Mouse (Mus musculus) liver, postnatal 0 days (tissue): ENCODE results near the gene Dnah1. TPM values are rescaled to one million over a fixed set of nuclear protein-coding genes. Genes with fewer than 3 reads are reported as not detected.

Source experiments
- ATAC-seq: fragments of 200-750 bp; cut with Nextera tagmentation; 2 replicates; pipeline ENCODE4 v1.8.0; 2017; ENCODE audit warnings: mild to moderate bottlenecking, moderate library complexity
- DNase-seq: peaks from one replicate; pipeline ENCODE4 v3.0.0-alpha.2; 2016
- H3K27ac ChIP-seq: fragments of 300-500 bp; sonication (generic); 2 replicates; pipeline ENCODE4 v1.5.1; 2014; ENCODE audit warnings: antibody characterized with exemption, moderate library complexity, mild to moderate bottlenecking, low read depth
- H3K27me3 ChIP-seq: fragments of 300-500 bp; sonication (generic); 2 replicates; pipeline ENCODE4 v1.6.1; 2014; ENCODE audit warnings: low read length, control low read depth, mixed read lengths; ENCODE audit not compliant: insufficient read depth
- H3K36me3 ChIP-seq: fragments of 300-500 bp; sonication (generic); replicated peaks from 2 replicates; pipeline ENCODE4 v1.6.1; 2014; ENCODE audit warnings: mild to moderate bottlenecking, control low read depth, low read length, moderate library complexity, mixed read lengths; ENCODE audit not compliant: insufficient read depth
- H3K4me1 ChIP-seq: fragments of 300-500 bp; sonication (generic); 2 replicates; pipeline ENCODE4 v1.6.1; 2014; ENCODE audit warnings: antibody characterized with exemption, mild to moderate bottlenecking, control low read depth; ENCODE audit not compliant: insufficient read depth
- H3K4me2 ChIP-seq: fragments of 300-500 bp; sonication (generic); 2 replicates; pipeline ENCODE4 v1.6.1; 2014; ENCODE audit warnings: low read depth, mild to moderate bottlenecking, low read length, moderate library complexity, mixed read lengths
- H3K4me3 ChIP-seq: fragments of 300-500 bp; sonication (generic); 2 replicates; pipeline ENCODE4 v1.5.1; 2014; ENCODE audit warnings: low read depth, low read length
- H3K9ac ChIP-seq: fragments of 300-500 bp; sonication (generic); replicated peaks from 2 replicates; pipeline ENCODE4 v1.6.1; 2014; ENCODE audit warnings: mild to moderate bottlenecking, moderate library complexity
- H3K9me3 ChIP-seq: fragments of 300-500 bp; sonication (generic); 2 replicates; pipeline ENCODE4 v1.6.1; 2016; ENCODE audit warnings: mild to moderate bottlenecking, control low read depth, low read length, mixed read lengths
- CTCF ChIP-seq: sonication (generic); IDR thresholded peaks from 2 replicates; pipeline ENCODE4 v1.5.1; 2016; ENCODE audit warnings: antibody characterized with exemption, low read depth
- EP300 ChIP-seq: IDR thresholded peaks from 2 replicates; pipeline ENCODE4 v1.6.1; 2016; ENCODE audit warnings: antibody characterized with exemption, low read depth, mild to moderate bottlenecking
- WGBS: fragments of 180-500 bp; shearing (Covaris S2); extraction: QIAGEN DNeasy Blood & Tissue Kit; methylation state at CpG from one replicate; pipeline ENCODE4 v1.1.7; 2014; ENCODE audit not compliant: insufficient replicate concordance; 5-methylcytosine and 5-hydroxymethylcytosine counted together
- polyA plus RNA-seq: library from polyadenylated mRNA; unstranded; fragments of >200 nt; fragmentation: Nextera tagmentation; extraction: Ambion mirVana; gene quantifications from 2 replicates; pipeline ENCODE4 v1.2.1, GENCODE M21; 2015

The Dnah1 gene
- polyA plus RNA-seq, 1 experiment from 2014 or later, result 0.05 TPM

DNA sequence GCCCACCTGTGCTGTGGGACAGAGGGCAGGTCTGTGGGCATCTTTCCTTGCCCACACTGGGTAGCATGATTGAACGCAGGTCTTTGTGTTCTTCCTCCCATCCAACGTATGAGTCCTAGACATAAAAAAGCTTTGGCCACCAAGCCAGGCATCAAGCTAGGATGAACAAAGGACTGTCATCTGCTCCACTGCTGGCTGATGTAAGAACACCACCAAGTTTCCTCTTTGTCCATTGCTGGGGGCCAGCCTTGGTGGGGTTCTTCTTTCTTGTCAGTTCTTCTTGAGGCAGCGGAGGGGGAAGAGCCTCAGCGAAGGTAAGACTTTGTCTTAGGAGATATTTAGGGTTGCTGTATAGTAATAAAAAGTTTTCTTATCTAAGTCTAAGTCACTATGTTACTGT is 7.3 kb upstream of the Dnah1 start:
- H3K36me3 ChIP-seq, result no peaks in the 10 kb centered on the region
- no peaks in the 10 kb centered on the region for H3K9me3 ChIP-seq
- ATAC-seq (no peak), DNase-seq (no peak)
- no peak overlapping the region for H3K4me3 ChIP-seq
- H3K27me3 ChIP-seq, result no peaks in the 10 kb centered on the region
- no peak overlapping the region for H3K4me2 ChIP-seq
- no peak overlapping the region for H3K27ac ChIP-seq
- H3K4me1 ChIP-seq, result no peaks in the 10 kb centered on the region
- no peak for TF ChIP-seq CTCF
- TF ChIP-seq EP300, result no peak
- H3K9ac ChIP-seq, result no peak overlapping the region
- 52% methylated on average over 4 of the region's 4 CpGs for WGBS

DNA sequence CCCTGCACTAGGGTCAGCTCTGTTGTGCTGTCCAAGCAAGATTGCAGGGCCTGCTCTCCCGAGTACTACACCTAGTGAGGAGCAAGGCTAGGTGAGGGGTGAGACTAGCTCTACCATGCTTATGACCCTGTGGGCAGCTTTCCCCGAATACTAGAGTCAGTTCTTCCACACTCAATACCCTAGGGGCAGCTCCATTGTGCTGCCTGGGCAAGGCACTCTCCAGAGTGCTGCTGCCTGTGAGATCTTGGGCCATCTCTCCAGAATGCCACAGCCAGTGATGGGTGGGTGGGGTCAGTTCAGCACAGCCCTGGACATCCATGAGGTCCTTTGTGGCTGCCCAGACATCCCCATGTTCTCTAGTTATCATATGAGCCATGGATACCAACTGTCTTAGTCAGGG is 6.0 kb upstream of the Dnah1 start:
- no peak overlapping the region for H3K27ac ChIP-seq
- WGBS, result 44% methylated on average over 2 of the region's 2 CpGs
- DNase-seq (no peak), ATAC-seq (no peak)
- H3K9me3 ChIP-seq, result no peaks in the 10 kb centered on the region
- H3K27me3 ChIP-seq, result no peaks in the 10 kb centered on the region
- H3K4me2 ChIP-seq, result no peak overlapping the region
- H3K4me1 ChIP-seq, result no peaks in the 10 kb centered on the region
- no peak overlapping the region for H3K9ac ChIP-seq
- no peak for TF ChIP-seq EP300
- TF ChIP-seq CTCF, result no peak
- no peak overlapping the region for H3K4me3 ChIP-seq
- H3K36me3 ChIP-seq, result no peaks in the 10 kb centered on the region

- Histone ChIP-seq H3K36me3 (no peaks in the 10 kb centered on the region), H3K27ac (no peak overlapping the region), H3K27me3 (no peaks in the 10 kb centered on the region), H3K9ac (no peak overlapping the region), H3K4me1 (peaks cover 11% of the 10 kb centered on the region), H3K4me2 (no peak overlapping the region), H3K9me3 (no peaks in the 10 kb centered on the region), H3K4me3 (no peak overlapping the region)
- no peak for TF ChIP-seq EP300
- peak; percentile 61 for TF ChIP-seq CTCF
- peak; percentile 9 for DNase-seq
- no peak for ATAC-seq
- WGBS, result 63% methylated on average over 4 of the region's 4 CpGs
Observed at GRCm38 (mm10) chr14:31327681-31328080, 4.0 kb upstream of the Dnah1 start.

GRCm38 (mm10) chr14:31327196-31327595 is 3.5 kb upstream of the Dnah1 start:
- H3K27me3 ChIP-seq, result no peaks in the 10 kb centered on the region
- WGBS, result 87% methylated on average over 1 of the region's 1 CpGs
- ATAC-seq (no peak), DNase-seq (peak; percentile 12)
- H3K9ac ChIP-seq, result no peak overlapping the region
- H3K4me3 ChIP-seq, result no peak overlapping the region
- no peak overlapping the region for H3K27ac ChIP-seq
- H3K4me2 ChIP-seq, result no peak overlapping the region
- peaks cover 11% of the 10 kb centered on the region for H3K4me1 ChIP-seq
- H3K36me3 ChIP-seq, result no peaks in the 10 kb centered on the region
- TF ChIP-seq EP300, result no peak
- no peak for TF ChIP-seq CTCF
- H3K9me3 ChIP-seq, result no peaks in the 10 kb centered on the region

DNA sequence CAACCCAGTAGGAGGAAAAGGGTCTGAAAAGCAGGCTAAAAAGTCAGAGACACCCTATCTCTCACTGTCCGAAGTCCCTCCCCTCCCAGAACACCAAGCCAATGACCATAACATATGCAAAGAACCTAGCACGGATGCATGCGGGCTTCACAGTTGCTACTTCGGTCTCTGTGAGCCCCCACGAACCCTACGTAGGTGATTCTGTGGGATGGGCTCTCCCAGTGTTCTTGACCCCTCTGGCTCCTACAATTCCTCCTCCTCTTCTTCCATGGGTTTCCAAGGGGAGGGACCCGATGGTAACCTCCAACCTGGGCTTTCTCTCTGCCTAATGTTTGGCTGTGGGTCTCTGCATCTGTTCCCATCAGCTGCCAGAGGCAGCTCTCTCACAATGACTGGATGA is 3.1 kb upstream of the Dnah1 start:
- ATAC-seq (no peak), DNase-seq (peak; percentile 7)
- Histone ChIP-seq H3K4me1 (peaks cover 11% of the 10 kb centered on the region), H3K9ac (no peak overlapping the region), H3K27ac (no peak overlapping the region), H3K36me3 (no peaks in the 10 kb centered on the region), H3K27me3 (no peaks in the 10 kb centered on the region), H3K4me3 (no peak overlapping the region), H3K9me3 (no peaks in the 10 kb centered on the region), H3K4me2 (no peak overlapping the region)
- 77% methylated on average over 7 of the region's 7 CpGs for WGBS
- TF ChIP-seq CTCF (no peak), EP300 (no peak)

DNA sequence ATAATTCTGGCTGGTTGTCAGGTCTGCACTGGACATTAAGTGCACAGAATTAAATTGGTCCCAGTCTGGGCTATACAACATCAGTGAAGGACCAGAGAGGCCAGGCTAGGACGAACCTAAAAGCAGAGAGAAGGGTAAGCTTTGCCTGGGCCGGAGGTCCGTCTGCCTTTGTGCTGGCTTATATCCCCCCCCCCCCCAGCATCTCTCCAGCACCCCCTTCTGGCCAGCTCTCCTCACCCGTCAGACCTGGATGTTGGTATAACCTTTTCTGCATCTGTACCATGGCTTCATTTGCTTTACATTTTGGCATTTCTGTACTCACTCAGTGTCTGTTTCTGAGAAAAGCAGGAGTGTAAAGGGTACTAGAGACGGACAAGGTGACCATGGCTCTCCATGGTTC is 1.9 kb upstream of the Dnah1 start:
- no peaks in the 10 kb centered on the region for H3K36me3 ChIP-seq
- H3K4me3 ChIP-seq, result no peak overlapping the region
- 32% methylated on average over 5 of the region's 5 CpGs for WGBS
- peaks cover 11% of the 10 kb centered on the region for H3K4me1 ChIP-seq
- H3K4me2 ChIP-seq, result no peak overlapping the region
- DNase-seq, result peak; percentile 22
- H3K9me3 ChIP-seq, result no peaks in the 10 kb centered on the region
- no peak for ATAC-seq
- H3K9ac ChIP-seq, result no peak overlapping the region
- no peak overlapping the region for H3K27ac ChIP-seq
- TF ChIP-seq CTCF (peak; percentile 59), EP300 (no peak)
- H3K27me3 ChIP-seq, result no peaks in the 10 kb centered on the region

DNA sequence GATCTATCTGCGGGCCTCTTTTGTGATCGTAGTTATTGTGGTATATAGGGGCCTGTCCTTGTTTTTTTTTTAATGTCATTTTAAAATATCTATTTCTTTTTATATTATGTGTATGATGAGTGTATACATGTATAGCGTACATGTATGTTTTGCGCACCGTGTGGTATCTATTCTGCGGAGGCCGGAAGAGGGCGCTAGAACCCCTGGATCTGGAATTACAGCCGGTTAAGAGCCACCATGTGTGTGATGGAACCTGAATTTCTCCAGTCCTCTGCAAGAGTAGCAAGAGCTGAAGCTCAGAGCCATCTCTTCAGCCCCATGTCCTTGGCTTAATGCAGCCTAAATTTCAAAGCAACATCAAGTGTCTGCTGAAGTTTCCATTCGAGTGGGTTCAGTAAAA is 1.2 kb upstream of the Dnah1 start:
- ATAC-seq (no peak), DNase-seq (peak; percentile 46)
- Histone ChIP-seq H3K36me3 (no peaks in the 10 kb centered on the region), H3K9ac (no peak overlapping the region), H3K27me3 (no peaks in the 10 kb centered on the region), H3K4me1 (peaks cover 11% of the 10 kb centered on the region), H3K4me2 (peak overlapping the region; percentile 81), H3K27ac (peak overlapping the region; percentile 79), H3K9me3 (no peaks in the 10 kb centered on the region), H3K4me3 (no peak overlapping the region)
- WGBS, result 63% methylated on average over 10 of the region's 10 CpGs
- TF ChIP-seq CTCF, result peak; percentile 58
- TF ChIP-seq EP300, result no peak
